Mouse (Mus musculus) adrenal gland, adult 8-10 months (tissue): ENCODE measurements around the gene Il17rd. TPM values are rescaled to one million over a fixed set of nuclear protein-coding genes. Genes with fewer than 3 reads are reported as not detected.

Source experiments
- DNase-seq: peaks from one replicate; pipeline ENCODE4 v3.0.0; 2022
- total RNA-seq, 4 experiments: library from RNA; stranded (reverse); gene quantifications; 2 replicates each; pipeline ENCODE4 v1.2.4; 2022

Gene Il17rd
- total RNA-seq: 1 to 10 TPM; 3.6 to 6.4 (median 5.1) TPM

DNA sequence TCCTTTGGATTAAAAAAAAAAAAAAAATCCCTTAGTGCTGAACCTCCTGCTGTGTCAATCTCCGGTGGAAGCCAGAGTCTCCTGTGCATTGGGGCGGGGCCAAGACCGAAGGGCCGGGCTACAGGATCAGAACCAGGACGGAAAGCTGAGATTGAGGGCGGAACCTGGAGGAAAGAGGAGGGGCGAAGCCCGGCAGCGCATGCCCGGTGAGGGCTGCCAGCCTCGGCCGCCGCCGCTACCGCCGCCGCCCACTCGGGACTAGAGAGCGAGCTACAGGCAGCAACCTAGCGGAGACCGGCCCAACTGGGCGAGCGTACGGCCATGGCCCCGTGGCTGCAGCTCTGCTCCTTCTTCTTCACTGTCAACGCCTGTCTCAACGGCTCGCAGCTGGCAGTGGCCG, at the start of gene Il17rd:
TSS of gene Il17rd (plus strand) at position 159 of the 400 bp plus-strand sequence.
- DNase-seq: peak; percentile 91

DNA sequence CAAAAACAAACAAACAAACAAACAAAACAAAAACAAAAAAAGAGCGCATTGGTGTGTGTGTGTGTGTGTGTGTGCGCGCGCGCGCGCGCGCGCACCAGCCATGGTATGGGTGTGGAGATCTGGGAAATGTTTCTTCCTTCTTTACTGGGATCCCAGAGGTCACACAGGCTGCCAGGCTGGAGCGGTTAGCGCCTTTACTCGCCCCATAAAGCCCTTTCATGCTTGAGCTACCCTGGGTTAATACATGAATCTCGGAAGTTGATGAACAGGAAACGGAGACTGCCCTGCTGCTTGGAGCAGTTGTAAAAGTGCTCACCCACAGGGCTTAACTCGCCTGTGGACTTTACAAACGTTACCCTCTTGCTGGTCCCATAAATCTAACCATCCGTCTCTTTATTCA, 47.1 kb upstream of the Il17rd start:
- no peak for DNase-seq

DNA sequence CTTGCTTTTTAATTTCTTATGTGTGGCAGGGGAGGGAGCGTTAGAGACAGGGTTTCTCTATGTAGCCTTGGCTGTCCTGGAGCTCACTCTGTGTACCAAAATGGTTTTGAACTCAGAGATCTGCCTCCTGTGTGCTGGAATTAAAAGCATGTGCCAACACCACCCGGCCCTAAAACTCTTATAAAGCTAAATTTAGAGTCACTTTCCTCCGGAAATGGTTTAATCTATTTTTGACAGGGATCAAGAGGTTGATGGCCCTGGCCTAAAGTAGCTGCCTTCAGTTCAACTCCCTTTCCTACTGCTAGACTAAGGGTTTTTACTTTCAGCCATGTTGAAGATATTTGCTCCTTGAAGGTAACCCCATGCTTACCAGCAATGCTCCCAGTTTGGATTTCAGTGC, 45.3 kb upstream of the Il17rd start:
- no peak for DNase-seq

DNA sequence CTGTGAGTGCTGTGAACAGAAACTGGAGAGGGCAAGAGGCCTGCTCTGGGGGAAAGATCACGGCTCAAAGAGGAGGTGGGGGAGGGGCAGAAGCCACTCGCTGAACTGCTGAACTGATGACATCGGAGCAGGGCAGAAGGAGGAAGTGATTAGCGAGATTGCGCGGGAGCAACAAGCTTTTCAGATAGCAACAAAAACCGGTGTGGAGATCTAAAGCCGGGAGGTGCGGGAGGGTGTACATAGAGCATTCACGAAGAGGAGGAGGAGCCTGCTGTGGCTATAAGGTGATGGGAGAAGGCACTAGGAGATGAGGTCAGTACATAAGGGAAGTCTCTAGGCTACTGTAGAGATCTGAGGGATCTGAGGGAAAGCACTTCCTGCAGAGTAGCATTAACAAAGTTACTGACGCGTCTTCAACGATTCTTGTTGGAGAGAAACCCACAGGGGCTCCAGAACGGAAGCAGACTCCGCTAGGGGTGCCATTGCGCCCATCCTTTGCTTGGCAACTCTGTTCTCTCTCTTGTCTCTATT, 44.5 kb upstream of the Il17rd start, which contains the start of gene Hesx1:
TSS of gene Hesx1 (plus strand) at position 206 of the 531 bp plus-strand sequence.
- DNase-seq: no peak

DNA sequence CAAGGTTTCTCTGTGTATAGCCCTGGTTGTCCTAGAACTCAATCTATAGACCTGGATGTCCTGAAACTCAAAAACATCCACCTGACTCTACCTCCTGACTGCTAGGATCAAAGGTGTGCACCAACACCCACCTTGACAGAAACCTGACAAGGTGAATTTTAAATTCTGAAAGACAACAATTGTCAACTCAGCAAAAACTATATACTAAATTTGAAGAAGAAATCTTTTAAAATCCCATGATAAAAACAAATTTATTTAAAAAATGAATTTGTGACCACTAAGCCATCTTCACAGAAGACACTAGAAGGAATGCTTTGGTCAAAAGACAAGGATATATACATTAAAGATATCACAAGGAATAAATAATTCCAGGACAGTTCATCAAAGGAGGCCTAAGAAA, 42.5 kb upstream of the Il17rd start:
- DNase-seq: no peak

DNA sequence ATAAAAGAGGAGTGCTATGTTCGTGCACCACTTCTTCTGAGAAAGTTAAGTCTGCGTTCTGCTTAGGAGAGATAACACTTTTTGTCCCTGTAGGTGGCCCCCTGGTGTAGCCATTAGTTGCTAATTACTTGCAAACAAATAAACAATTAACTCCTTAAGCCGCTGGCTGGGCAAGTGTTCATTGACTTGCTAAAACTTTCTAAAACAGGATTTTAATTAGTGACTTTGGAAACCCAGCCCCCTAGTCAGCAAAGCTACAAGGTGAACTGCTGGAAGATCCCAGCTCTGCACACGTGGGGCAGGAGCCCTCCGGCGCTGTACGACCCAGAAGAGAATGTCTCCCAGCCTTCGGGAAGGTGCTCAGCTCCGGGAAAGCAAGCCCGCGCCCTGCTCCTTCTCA, 38.4 kb upstream of the Il17rd start:
- DNase-seq: no peak

DNA sequence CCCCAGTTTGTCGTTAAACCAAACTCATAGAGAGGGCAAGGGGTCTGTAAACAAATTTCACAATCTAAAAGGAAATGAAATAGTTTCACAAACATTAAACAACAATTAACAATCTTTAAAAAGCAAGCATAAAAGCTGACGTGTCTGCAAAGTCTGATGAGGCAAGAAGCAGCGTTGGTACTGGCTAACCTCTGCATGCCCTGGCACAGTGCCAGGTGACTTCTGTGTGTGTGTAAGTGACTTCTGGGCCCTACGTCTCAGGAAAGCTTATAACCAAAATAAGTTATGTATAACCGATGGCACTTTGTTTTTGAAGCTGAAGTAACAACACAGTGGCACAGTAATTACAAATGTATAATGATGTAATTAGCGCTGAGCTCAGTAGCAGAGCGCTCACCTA, 33.8 kb upstream of the Il17rd start:
- DNase-seq: no peak

DNA sequence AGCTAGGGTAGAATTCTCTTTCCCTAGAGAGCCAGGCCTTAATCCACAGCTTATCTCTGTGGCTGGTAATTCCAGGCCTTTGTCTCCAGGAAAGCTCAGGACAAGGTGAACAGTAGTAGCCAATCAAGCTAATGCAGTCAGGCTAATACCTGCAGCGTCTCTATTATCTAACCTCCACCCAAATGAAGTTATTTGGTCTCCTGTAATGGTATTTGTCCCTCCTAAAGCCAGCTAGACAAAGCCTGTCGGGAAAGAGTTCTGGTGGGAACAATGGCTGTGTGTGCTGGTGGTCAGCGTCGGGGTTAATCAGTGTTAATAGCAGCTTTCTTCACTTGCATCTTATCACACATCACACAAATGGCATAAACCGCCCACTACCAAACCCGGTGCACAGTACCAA, 32.8 kb upstream of the Il17rd start:
- DNase-seq: no peak

DNA sequence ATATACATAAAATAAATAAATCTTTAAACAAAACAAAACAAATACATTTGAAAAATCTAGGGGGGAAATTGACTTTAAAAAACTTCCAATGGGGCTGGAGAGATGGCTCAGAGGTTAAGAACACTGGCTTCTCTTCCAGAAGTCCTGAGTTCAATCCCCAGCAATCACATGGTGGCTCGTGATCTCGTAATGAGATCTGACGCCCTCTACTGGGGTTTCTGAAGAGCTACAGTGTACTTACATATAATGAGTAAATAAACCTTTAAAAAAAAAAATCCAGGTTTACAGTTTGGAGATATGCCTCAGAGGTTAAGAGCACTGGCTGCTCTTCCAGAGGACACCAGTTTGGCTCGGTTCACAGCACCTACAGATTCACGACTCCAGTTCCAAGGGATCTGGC, 27.2 kb upstream of the Il17rd start:
- DNase-seq: no peak

DNA sequence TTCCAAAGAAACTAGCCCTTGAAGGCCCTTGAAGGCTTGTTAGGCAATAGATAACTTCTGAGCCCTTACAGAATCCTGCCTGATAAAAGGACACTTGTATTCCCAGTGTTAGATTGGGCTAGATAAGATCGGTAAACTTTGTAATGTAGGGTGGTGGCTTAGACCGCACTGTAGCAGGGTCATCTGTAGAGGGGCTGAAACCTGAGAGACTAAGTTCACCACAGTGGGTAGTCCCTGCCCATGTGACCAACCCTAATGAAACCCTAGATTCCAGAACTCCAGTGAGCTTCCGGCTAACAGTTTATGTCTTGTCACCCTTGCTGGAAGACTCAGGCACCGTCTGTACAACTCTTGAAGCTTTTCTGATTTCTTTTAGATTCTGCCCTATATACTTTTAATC, 25.1 kb upstream of the Il17rd start:
- no peak for DNase-seq

DNA sequence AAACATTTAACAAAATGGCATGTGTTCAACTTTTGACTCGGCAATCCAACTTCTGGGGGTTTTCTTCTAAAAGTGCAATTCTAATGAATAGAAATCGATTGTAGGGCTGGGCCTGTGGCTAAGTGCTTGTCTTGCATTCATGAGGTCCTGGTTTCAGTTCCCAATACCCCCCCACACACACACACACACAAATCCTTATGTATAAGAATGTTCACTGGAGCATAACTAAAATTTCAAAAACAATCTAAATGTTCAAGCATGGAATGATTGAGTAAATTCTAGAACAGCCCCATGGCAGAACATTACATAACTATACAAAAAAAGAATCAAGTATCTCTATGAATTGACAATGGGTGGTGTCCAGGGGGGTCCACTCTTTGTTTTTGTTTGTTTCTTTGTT, 20.8 kb upstream of the Il17rd start:
- no peak for DNase-seq

DNA sequence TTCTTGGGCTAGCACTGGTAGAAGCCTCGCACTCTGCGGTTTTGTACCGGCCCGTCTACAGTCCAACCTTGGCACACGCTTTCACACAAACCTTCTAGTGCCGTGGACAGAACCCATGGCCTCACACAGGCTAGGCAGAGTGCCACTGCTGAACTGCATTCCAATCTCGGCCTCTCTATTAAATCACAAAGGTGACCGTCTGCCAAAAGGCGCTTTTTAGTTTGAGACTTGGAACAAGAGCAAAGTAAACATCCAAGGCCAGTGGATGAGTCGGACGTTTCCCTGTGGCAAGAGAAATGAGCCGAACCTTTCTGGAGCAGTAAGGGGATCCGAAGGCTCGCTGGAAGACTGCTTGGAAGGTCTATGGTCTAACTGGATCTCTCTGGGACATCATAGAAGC, 18.9 kb upstream of the Il17rd start:
- peak; percentile 86 for DNase-seq

DNA sequence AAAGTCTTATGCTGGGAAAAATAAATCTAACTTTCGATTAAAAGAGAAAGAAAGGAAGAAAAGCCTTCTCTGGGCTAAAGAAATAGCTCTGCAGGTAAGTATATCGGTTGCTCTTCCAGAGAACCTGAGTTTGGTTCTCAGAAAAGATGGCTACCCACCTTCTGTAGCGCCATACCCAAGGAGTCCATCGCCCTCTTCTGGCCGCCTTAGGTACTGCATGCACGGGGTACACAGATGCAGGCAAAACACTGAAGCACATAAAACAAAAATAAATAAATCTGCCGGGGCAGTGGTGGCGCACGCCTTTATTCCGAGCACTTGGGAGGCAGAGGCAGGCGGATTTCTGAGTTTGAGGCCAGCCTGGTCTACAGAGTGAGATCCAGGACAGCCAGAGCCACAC, 15.9 kb upstream of the Il17rd start:
- peak; percentile 45 for DNase-seq

DNA sequence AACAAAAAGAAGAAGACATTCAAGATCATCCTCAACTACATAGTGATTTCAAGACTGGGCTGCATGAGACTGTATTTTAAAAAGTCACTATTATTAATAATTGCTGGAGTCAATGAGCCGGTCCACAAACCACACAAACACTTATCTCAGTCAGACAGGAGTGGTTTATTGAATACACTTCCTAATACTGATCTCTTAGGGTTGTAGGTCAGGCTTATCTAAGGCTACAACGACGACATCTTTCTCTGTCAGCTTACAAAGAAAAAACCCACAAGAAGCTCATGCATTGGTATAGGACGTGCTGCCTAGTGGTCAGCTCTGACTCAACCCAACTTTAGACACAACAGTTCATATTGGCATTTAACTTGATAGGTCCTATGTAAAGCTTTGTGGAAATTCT, 14.1 kb upstream of the Il17rd start:
- DNase-seq: no peak

DNA sequence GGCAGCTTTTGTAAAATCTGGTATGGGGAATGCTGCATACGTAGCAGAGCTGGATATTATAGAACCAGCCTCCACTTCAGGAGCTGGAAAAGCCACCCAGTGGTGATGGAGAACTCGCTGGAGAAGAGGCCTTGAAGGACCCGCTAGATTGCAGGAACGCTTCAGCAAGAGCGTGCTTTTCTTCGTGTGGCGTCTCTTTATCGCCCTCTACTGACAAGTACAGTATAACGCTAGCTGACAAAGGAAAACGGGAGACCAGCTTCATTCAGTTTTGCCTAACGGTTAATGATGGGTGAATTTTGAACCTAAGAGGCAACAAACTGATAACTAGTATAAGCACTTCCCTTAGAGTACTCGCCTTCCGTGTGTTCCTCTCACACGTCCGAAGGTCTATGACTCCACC, 9.0 kb upstream of the Il17rd start:
- DNase-seq: no peak

DNA sequence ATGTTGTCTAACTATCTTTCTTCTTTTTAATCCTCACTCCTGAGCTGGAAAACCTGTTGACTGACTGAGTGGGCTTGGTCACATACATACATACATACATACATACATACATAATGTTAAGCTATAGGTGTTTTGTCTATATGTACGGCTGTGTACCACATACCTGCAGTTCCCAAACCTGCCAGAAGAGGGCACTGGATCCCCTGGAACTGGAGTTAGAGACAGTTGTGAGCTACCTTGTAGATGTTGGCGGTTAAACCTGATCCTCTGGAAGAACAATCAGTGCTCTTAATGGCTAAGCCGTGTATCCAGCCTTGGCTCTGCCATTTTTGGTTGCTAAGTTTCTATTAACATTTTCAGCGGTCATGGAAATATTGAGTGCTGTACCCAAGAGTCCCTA, 7.6 kb upstream of the Il17rd start:
- peak; percentile 58 for DNase-seq

DNA sequence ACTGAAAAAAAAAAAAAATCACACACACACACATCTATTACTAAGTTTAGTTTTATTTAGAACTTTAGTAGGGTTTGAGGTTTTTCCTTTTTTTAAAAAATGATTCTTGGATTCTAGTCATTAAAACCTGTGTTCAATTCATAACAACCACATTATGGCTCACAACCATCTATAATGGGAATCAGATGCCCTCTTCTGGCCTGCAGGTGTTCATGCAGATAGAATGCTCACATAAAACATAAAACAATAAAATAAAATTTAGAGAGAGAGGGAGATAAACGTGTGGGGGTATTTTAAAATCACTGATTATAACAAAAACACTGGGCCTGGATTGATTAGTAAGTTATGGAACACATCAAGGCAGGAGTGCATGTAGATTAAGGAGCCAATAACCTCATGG, 1.2 kb upstream of the Il17rd start:
- no peak for DNase-seq

DNA sequence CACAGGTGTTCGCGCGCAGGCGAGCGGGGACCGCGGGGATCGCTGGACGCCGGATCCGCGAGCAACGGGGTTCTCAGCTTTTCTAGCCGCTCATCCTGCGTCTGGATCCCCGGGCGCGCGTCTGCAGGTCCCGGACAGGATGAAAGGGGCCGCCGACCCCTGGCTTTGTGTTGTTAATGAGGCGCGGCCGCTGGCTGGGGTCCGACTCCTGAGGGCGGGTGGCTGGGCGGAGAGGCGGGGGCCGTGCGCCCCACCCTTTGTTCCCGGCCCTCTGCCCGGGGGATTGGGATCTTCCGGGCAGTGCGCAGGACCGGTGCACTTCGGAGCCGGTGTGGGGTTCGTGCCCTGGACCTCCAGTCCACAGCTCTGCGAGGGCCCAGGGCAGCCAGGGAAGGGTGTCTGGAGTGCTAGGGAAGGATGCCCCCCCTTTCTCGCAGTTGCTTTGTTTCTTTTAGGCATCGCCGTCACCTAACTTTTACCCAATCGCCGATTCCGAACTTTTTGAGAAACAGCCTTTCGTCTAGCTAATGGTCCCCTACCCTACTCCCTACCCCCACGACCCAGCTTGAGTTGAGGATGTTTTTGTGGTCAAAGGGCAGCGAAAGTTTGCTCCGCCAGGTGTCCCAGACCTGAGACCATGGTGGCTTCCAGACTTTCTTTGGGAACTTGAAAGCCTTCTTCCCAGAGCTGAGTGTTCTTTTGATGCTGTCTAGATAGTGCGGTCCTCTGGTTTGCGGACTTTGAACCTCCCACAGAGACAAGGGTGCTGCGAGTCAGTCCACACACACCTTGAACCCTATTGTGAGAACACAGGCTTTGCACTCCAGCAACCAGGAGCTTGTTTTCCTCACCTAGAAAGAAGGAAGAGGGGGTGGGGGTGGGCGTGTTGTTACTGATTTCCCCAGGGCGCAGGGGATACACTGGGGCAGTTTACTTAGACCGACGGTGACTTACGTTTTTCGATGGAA, 824 bp downstream of the Il17rd start:
- no peak for DNase-seq

DNA sequence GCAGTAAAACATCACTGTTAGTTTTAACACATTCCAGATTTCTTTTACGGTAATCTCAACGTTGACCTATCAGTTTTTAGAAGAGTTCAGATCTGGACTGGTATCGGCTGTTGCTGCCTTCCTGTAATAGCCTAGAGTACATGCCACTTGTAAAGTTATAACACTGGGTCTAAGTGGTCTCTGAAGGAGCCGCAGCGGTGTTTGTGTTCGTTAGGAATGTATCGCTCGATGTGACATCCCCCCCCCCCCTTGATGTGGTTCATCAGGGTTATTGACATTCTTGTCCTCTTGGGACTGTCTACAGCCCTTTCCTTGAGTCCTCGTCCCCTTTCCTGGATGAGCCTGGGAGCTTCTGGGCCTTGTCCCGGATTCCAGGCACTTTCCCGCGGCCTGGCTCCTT, 1.7 kb downstream of the Il17rd start:
- DNase-seq: no peak

DNA sequence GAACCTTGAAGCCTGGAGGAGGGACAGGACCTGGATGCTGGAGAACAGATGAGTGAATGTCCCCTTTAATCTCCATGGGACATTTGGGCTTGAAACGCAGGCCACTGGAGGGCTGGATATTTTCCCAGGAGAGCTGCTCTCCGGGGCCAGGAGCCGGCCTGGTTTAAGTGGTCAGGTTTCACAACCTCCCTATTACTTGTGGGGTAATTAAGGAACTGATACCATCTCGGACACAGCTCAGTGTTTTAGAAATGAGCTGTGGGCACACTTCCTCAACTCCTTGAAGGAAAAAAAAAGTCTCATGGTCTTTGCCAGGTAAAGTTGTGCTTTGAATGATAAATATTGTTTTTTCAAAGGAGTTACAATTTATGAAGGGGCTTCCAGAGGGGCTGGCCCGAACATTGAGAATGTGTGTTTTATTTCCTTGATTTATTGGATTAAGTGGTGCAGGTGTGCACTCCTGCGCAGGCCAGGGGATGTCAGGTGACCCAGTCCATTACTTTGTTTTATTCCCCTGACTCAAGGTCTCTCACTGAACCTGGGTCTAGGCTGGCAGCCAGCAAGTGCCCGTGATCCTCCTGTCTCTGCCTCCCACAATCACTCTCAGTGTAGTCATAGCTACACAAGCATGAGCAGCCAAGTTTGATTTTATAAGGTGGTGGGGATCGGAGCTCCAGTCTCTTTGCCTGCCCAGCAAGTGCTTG, 3.7 kb downstream of the Il17rd start:
- DNase-seq: no peak

DNA sequence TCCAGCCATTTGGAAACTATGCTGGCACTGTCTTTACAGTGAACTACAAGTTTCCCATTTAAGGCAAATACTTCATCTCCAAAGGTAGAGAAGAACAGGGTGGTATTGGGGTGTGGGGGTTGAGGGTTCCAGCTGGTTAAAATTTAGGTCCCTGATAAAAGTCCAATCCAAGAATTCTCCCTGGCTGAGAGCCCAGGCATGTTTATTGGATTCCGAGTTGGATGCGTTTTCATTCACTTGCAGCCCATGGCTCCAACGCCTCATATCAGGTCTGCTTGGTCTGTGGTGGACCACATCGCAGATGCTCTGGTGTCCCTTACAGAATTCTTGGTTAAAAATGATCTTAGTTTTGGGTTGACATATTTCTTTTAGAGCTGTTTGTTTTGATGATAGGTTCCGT, 4.7 kb downstream of the Il17rd start:
- no peak for DNase-seq

DNA sequence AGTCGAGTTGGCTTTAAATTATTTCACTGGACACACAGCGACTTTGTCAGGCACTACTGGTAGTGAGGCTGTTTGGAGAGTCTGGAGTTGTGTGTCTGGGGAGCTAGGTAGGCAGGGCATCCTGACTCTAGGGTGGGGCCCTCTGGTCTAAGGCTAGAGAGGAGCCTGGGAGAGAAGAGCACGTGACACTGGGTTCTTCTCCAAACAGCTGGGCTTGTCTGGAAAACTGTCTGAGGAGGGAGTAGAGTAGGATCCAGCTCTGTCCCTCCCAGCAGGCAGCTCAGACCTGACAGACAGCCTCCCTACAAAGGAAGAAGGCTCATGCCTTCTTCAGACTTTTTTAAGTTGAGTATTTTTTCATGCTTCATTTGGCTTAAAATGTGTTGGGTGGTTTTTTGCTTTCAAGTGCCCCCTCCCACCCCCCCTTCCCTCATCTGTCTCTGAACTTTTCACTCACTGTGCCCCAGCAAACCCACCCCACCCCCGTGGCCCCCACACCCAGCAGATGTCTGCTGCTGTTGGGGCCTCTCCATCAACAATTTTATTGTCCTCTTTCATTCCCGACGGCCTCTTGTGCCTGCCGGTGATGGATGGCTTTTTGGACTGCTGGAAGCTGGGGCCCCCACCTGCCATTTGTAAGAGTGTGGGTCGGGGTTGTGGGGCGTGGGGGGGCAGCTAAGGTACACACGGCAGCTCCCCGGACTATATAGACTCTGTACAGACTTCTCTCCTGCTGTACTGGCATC, 5.7 kb downstream of the Il17rd start:
- DNase-seq: no peak

DNA sequence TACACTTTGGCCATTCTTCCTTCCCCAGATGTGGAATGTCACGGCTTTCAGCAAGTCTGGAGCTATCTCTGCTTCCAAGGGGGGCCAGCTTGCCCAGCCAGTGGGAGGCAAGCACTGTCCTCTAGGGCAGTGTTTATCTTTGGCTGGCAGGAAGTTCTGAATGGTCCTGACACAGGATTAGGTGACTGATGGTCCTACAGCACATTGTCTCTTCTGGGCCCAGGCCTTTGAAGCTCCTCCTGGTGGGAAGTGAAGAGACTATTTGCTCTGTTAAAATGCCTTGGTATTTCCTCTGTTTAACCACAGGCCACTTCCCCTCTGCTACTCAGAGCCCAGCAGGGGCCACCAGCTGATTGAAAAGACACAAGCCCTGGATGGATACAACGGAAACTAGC, 6.2 kb downstream of the Il17rd start:
- DNase-seq: no peak
